Mouse (Mus musculus) cerebellum, adult 2 months (tissue): ENCODE results near the gene H2-T3.
"Not testable (repeated sequence)": the region's sequence is repeated elsewhere in the genome, so short reads cannot be mapped to it uniquely, and the experiment has no call there.

Experiments
- CTCF ChIP-seq: fragments of 200-500 bp; IDR thresholded peaks from 2 replicates; pipeline ENCODE4 v1.5.1; 2011; ENCODE audit warnings: low read depth, mild to moderate bottlenecking, control low read depth, low read length, moderate library complexity, borderline replicate concordance; ENCODE audit not compliant: insufficient read depth
- POLR2A ChIP-seq: fragments of 200-500 bp; IDR thresholded peaks from 2 replicates; pipeline ENCODE4 v1.6.1; 2011; ENCODE audit warnings: low read length, control low read depth, borderline replicate concordance; ENCODE audit not compliant: insufficient read depth

GRCm38 (mm10) chr17:36169094-36169493 is 21.0 kb downstream of the H2-T3 start:
- TF ChIP-seq CTCF, POLR2A: not testable (repeated sequence)
